Mouse (Mus musculus): ENCODE data around the gene Olfr1450.
"Not testable (repeated sequence)": the region's sequence is repeated elsewhere in the genome, so short reads cannot be mapped to it uniquely, and the experiment has no call there.

Olfr1450 gene

GRCm38 (mm10) chr19:12949958-12950357 is at the start of gene Olfr1450:
Olfr1450 (plus strand) TSS chr19:12950258.
- DNase-seq (ENCODE audit: low read depth) = no peak

DNA sequence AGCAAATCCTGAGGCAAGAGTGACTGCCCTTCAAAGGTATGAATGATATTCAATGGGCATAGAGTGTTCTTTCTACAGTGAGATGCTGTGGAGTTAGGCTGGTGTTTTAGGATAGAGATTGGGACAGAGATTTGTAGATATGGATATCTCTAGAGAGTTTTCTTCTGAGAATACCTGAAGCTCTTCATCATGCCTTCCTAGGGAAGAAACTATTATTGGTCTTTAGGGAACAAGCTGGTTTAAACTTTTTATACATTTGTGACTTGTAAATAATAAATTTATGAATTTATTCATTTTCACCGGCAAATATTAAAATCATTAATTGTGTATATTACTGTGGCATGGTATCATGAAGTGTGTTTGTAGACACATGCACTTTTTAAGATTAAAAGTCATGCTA is 46.4 kb upstream of the Olfr1450 start, which contains the start of gene Olfr1447:
Gene Olfr1447 (minus strand): TSS at position 101 of the 400 bp plus-strand sequence.
- no peak for DNase-seq (ENCODE audit: low read depth)

DNA sequence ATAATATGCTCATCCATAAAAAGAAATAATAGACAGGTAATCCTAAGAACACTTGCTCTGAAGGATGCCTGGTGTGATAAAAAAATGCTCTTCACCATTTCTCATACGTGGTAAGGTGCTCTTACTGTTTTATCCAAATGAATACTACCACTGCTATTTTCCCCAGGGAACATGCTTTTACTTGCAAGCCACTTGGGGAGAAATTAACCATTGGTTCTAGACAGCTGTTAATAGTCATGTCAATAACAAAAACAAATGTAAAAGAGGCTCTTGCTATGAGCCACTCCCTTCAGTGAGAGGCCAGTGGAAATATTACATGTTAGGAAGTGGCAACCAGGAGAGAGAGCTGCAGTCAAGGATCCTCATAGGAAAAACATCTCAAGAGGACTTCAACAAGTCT is 25.7 kb upstream of the Olfr1450 start, which contains the start of gene Olfr1448:
Gene Olfr1448 (minus strand): TSS at position 101 of the 400 bp plus-strand sequence.
- no peak for DNase-seq (ENCODE audit: low read depth)

- no peak for DNase-seq (ENCODE audit: low read depth)
These were observed 19.5 kb upstream of the Olfr1450 start, which contains the start of gene Olfr1449 for GRCm38 (mm10) chr19:12930540-12930939. Olfr1449 (plus strand) TSS chr19:12930840.

DNA sequence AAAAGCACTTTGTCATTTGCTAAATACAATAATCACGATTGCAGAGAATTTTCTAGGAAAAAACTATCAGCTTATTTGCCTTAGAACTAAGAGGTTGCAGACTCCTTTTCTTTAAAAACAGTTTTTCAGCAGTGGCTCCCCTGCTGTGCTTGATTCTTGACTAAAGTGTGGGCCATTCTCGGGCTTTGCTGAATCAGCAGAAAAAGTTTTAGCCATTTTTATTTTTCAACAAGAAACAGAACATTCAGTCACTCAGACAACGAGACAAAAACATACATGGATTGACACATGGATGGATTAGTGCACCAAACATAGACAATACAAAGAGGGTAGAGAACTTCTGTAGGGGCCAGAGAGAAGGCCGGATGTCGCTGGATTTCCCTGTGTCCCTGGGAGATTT is 20.0 kb downstream of the Olfr1450 start:
- DNase-seq (ENCODE audit: low read depth) = not testable (repeated sequence)

- not testable (repeated sequence) for DNase-seq (ENCODE audit: low read depth)
These were observed 42.3 kb downstream of the Olfr1450 start for GRCm38 (mm10) chr19:12992316-12992715.

DNA sequence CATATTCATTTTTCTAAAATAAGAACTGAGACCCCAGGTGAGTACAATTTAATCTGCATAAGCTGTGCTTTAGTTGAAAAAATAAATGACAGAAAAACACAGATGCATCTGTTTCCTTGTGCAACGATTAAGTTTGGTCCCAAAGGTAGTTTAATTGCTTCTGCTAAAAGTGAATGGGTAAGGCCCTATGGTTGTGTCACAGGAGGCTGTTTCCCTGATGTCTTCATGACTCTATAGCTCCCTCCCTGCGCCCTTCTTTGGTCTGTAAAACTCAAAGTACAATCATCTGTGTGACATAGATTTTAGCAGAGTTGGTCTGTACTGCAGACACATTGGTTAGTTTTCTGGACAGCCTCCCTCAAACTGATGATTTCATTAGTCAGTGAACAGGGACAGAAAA is 44.7 kb downstream of the Olfr1450 start, which contains the start of gene Olfr1451:
Gene Olfr1451 (plus strand): TSS at position 301 of the 400 bp plus-strand sequence.
- no peak for DNase-seq (ENCODE audit: low read depth)

Data from c-Kit-positive CD71-negative TER-119-negative erythroid progenitor cells, embryonic 14.5 days (primary cell).